Comparison of ENCODE assay signal across 24 mouse cellular contexts in the genomic region with DNA sequence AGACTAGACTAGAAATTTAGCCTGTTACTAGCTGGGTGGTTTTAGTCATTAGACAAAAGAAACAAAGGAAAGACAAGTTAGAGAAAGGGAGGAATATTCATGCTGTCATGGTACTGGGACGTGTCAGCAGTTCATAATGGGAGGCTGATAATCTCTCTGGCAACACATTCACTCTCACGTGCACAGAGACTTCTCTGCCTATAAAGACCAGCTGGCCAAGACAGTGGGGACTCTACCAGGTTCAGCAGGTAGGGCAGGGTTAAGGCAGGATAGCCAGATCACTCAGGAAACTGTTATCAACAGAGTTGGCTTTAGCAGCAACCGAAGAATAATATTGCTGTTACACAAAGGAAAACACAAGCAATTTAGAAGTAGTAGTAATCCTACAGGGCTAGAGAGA. TPM values are rescaled to one million over a fixed set of nuclear protein-coding genes. Genes with fewer than 3 reads are reported as not detected.
"Had no signal": no experiment of that assay in that cellular context is flagged by ENCODE, and none has a peak within 500 bp of the region (broad histone marks: within the 10 kb centered on the region; RNA-seq: fewer than 3 reads in every experiment).

No protein-coding gene starts in this region.

- H3K9ac ChIP-seq: lung, embryonic 14.5 days had no signal

- DNase-seq: kidney, adult 18-20 months; kidney, adult 9 months; kidney, postnatal 14 days; kidney, postnatal 4 days; layer of hippocampus, adult 9-11 months; lung, embryonic 14.5 days; midbrain, embryonic 14.5 days; right cerebral cortex, adult 18-20 months; right cerebral cortex, postnatal 14 days; right cerebral cortex, postnatal 4 days; thymus, adult 2 months; thymus, postnatal 14 days; thymus, postnatal 4 days had no signal

- ATAC-seq: lung, postnatal 0 days had no signal

- H3K27me3 ChIP-seq: megakaryocyte, embryonic 14.5 days had no signal

- H3K27ac ChIP-seq: macrophage; stomach, postnatal 0 days had no signal

- H3K4me2 ChIP-seq: lung, embryonic 14.5 days; midbrain, embryonic 11.5 days had no signal

- H3K4me3 ChIP-seq: megakaryocyte, embryonic 14.5 days had no signal

- H3K9me3 ChIP-seq: megakaryocyte, embryonic 14.5 days had no signal

RNA-seq across cellular contexts. Expression of a gene that starts 18.2 kb away (rescaled TPM):
- total RNA-seq: layer of hippocampus, adult 18-20 months; layer of hippocampus, postnatal 25 days; left cerebral cortex, adult 18-20 months; left cerebral cortex, postnatal 25 days; midbrain, postnatal 0 days had no signal
- polyA plus RNA-seq: liver, adult 2 months; macrophage; thymus, adult 2 months had no signal
